Mouse (Mus musculus) olfactory bulb, adult 2 months (tissue): ENCODE results near the gene Dnajb6.

Experiments
- CTCF ChIP-seq: fragments of 200-500 bp; IDR thresholded peaks from 2 replicates; pipeline ENCODE4 v1.5.1; 2012; ENCODE audit warnings: low read depth, mild to moderate bottlenecking, low read length, moderate library complexity; ENCODE audit not compliant: insufficient read depth
- POLR2A ChIP-seq: fragments of 200-500 bp; IDR thresholded peaks from 2 replicates; pipeline ENCODE4 v1.6.1; 2012; ENCODE audit warnings: mild to moderate bottlenecking, low read depth, low read length, moderate library complexity; ENCODE audit not compliant: insufficient read depth

DNA sequence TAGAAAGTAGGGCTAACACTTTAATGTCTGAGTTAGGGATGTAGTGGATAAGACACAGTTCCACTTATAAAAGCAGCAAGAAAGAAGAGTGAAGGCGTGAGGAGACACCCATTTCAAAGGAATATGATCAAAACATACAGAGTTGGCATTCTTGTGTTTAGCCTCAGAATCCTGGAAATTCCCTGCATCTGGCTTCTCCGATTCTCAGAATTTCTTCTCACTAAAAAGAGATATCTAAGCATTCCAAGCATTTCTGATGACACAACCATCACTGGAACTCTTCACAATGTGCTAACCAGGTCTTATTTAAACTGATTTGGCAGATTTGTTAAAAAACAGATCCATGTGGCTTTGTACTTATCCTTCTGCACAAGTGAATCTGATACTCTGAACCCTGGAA, 112.6 kb downstream of the Dnajb6 start:
- TF ChIP-seq CTCF (no peak), POLR2A (no peak)
